Mouse (Mus musculus) gastrocnemius, postnatal 10 days (tissue): ENCODE measurements around the gene Rgs10. TPM values are rescaled to one million over a fixed set of nuclear protein-coding genes. Genes with fewer than 3 reads are reported as not detected.
A peak's percentile ranks its signal among the peaks of the same experiment; 100 is the strongest.

Source experiments
- DNase-seq: peaks from one replicate; pipeline ENCODE4 v3.0.0; 2021; ENCODE audit warnings: mixed read lengths
- long read RNA-seq, 2 experiments: library from polyadenylated mRNA; stranded (forward); transcript quantifications; one replicate each; pipeline ENCODE4 v2.0.0; 2021
- total RNA-seq, 2 experiments: library from RNA; stranded (reverse); gene quantifications; 2 replicates each; pipeline ENCODE4 v1.2.3; 2021

Gene Rgs10
- 10 to 100 TPM in 1 of 2 experiments, 1 to 10 TPM in 1; 9.8 to 10.3 TPM for total RNA-seq
- long read RNA-seq, experiment 1, partial matches to known transcripts = 0 of 4 reads
- long read RNA-seq, experiment 1, other reads (novel, unspliced or antisense) = 1 of 4 reads
- long read RNA-seq, experiment 2, partial matches to known transcripts = 1 of 4 reads
- long read RNA-seq, experiment 2, other reads (novel, unspliced or antisense) = 0 of 4 reads

DNA sequence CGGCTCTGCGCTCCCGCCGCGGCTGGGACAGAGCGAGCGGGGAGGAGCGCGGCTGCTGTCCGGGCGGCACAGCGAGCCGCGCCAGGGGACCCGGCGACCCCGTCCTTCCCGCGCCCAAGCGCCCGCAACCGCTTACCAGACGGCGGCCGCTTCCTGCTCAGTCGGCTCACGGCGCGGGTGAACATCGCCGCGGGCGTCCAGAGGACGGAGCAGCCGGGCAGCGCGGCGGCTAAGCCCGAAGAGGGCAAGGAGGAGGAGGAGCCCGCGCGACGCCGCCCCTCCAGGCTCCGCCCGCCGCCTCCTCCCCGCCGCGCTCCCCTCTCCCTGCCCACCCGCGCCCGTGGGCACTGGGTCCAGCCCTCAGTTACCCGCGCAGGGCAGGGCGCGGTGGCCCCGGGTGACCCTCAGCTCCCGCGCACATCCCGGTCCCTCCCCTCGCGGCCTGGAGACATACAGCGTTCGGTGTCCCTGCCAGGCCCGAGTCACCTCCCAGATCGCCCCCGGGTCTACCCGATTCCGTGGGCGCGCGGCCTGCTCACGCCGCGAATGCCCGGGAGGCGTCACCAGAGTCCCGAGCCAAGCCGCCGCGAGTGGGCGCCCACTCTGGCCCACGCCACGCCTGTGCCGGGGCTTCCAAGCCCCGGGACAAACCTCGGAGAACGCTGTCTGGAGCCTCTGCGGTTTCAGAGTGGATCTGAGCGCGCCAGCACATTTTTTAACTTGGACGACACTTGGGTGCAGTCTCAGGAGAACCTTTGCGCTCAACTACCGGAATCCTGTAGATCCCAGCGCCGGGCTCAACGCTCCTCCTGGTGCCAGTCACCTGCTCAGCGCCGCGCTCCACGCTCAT, at the start of gene Rgs10:
Rgs10 (minus strand) TSS at position 829 of the 850 bp plus-strand sequence.
- DNase-seq = peak; percentile 62

GRCm38 (mm10) chr7:128462406-128462805, 43.8 kb upstream of the Rgs10 start:
- DNase-seq = no peak

DNA sequence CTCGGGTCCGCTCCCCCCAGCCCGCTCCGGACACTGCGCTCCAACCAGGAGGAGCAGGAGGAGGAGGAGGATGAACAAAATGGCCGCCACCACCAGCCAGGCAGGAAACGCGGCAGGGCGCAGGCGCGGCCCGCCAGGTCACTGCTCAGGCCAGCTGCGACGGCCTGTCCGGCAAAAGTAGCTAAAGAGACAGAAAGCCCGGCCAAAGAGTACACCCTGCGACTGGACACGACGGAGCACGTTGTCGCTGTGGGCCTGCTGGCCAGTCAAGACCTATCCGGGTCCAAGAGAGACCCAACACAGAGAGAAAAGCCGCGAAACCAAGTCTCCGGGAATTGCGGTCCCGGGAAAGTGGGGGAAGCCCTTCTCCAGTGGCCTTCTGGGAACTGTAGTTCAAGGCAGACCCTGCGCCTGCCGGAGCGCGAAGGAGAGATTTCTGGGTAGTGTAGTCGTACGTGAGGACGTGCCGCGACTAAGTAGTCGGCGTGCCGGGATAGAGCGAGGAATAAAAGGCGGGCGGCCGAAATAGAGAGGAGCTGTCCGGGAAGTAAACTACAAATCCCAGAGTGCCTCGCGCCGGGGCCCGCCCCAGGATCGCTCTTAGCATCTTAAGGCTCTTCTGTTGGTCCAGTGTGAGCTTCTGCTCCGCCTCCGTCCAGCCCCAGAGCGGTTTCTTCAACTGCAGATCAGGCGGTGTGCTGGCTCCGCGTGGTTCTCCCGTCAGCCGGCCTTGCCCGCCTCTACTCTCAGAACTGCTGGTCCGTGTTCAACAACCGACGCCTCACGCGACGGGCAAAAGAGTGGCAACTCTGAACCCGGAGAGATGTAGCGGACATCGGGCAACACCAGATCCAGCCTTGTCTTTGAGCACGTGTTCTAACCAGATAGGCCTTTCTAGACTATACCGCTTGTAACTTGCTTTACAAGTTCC, 43.0 kb upstream of the Rgs10 start, which contains the start of gene Tial1:
Tial1 (minus strand) TSS at position 433 of the 931 bp plus-strand sequence.
- DNase-seq = peak; percentile 95

DNA sequence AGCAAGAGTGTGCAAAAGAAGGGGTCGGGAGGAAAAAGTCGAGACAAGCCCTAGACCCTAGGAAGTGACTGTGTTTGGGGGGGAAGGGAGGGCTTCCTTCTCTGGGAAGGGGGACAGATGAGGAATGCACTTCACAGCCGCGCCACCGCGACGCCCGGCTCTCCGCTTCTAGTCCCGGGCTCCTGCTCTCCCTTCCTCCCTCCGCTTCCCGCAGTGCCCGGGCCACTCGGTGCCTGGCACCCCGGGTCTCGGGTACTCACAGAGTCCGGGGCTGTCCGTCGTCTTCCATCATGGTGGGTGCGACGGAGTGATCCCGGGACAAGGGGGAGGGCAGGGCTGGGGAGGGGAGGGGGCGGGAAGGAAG, 42.3 kb upstream of the Rgs10 start:
- no peak for DNase-seq

DNA sequence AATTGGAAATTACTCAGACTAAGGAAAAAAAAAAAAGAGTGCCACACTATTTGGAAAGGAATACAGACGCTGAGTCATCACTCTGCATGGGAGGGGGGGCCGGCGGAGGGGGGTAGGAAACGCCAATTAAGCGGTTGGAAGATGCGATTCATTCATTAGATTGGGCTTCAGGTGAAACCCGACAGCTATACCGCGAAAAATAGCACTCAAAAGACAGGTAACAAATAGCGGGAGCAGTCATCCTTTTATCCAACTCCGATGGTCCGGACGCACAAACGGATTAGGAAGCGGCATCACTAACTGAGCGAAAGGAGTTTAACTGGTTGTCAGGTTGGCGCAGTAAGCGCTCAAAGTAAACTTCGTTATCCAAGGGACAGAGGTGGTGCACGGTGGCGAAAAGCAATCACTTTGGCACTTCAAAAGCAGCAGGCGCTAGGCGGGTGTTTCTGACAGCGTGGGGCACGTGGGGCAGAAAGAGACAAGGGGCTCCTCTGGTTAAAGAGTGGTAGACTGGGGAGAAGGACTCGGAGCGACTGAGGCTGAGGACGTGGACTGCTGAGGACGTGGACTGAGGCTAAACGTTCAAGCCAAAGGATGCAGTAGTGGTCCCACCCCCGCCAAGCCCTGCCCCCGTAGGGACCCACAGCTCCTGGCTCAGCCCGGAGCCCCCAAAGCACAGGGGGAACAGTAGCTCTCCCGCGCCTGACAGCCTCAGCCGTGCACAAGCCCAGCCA, 41.7 kb upstream of the Rgs10 start:
- peak; percentile 50 for DNase-seq

GRCm38 (mm10) chr7:128459791-128460130, 41.2 kb upstream of the Rgs10 start:
- no peak for DNase-seq

- DNase-seq = no peak
These were observed 39.5 kb upstream of the Rgs10 start for GRCm38 (mm10) chr7:128458011-128458410.

GRCm38 (mm10) chr7:128452731-128453130, 34.2 kb upstream of the Rgs10 start:
- no peak for DNase-seq

DNA sequence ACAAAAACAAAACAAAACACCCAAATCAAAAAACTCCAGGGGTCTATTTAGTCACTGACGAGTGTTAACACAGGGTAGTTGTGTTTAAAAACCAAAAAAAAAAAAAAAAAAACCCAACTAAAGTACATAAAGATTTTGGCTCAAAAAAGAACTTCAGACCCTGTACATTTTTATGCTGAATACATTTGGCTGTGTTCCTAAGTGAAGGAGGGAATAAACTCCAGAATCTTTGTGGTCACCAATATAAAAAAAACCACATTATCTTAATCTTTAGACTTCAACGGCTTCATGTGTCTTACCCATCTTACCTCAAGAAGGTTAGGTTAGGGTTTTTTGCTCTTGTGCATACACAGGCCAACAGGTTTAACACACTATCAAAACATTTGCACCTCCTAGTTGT, 22.0 kb upstream of the Rgs10 start:
- no peak for DNase-seq

DNA sequence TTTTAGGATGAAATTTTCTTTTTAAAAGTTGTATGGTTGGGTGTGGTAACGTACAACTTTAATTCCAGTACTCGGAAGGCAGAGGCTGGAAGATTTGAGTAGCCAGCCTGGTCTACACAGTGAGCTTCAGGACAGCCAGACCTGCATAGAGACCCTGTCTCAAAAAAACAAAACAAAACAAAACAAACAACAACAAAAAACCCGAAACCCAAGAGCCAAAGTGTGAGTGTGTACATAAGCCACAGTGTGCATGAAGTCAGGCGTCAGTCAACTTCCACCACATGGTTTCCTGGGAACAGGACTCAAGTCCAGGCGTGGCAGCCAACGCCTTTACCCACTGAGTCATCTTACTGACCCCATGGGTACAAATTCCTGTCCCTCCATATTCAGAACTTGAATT, 20.7 kb upstream of the Rgs10 start:
- no peak for DNase-seq

- DNase-seq = no peak
These were observed 19.6 kb upstream of the Rgs10 start for GRCm38 (mm10) chr7:128438131-128438530.

GRCm38 (mm10) chr7:128433213-128433612, 14.7 kb upstream of the Rgs10 start:
- no peak for DNase-seq

DNA sequence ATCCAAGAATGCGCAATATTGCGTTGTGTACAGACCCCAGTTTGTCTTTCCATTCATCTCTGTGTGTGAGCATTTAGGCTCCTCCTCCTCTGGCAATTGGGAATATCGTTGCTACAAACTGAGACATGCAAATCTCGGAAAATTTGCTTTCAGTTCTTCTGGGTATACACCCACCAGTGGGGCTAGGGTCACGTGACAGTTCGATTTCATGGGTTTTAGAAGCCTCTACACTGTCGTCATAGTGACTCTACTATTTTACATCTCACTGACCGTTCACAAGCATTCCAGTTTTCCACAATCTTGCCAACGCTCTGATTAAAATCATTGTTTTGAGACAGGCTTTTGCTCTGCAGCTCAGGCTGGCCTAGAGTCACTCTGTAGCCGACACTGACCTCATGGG, 14.0 kb upstream of the Rgs10 start:
- DNase-seq = no peak

DNA sequence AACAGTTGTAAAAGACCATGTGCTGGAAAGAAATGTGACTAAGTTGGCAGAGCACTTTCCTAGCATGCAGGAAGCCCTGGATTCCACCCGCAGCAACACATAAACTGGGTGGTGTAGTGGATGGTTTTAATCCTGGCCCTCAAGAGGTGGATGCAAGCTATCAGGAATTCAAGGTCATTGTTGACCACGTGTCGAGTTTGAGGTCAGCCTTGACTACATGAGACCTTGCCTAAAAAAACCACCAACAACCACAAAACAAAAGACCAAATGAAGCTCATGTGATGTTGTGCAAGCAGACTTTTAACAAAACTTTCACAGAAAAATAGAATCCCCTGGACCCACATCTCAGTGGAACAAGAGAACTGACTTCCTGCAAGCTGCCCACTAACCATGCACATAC, 3.9 kb upstream of the Rgs10 start:
- no peak for DNase-seq

- no peak for DNase-seq
These were observed 3.1 kb upstream of the Rgs10 start for GRCm38 (mm10) chr7:128421701-128422100.

GRCm38 (mm10) chr7:128419690-128420089, 1.1 kb upstream of the Rgs10 start:
- no peak for DNase-seq

GRCm38 (mm10) chr7:128417226-128417929, 1.2 kb downstream of the Rgs10 start:
- DNase-seq = no peak

DNA sequence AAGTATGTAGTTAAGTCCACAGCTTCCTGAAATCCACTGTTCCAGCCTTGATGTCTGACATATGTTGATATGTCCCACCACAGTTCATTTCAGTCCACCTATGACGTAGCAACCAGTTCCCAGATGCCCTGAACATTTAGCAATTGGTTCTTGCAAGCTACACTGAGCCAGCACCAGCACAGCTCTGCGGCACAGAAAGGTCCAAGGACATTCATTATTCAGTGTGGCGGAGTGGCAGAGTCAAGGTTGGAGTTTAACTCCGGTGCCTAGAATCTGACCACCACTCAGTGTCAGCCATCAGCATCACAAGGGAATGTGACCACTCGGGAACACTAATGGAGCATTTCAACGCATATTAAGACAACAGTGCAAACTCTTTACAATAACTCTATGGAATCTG, 1.9 kb downstream of the Rgs10 start:
- DNase-seq = no peak

GRCm38 (mm10) chr7:128414433-128414832, 4.1 kb downstream of the Rgs10 start:
- no peak for DNase-seq

- DNase-seq = no peak
These were observed 6.3 kb downstream of the Rgs10 start for GRCm38 (mm10) chr7:128412071-128412833.
